Mouse (Mus musculus) lung, postnatal 0 days (tissue): ENCODE results near the gene Arap1. TPM values are rescaled to one million over a fixed set of nuclear protein-coding genes. Genes with fewer than 3 reads are reported as not detected.
A peak's percentile ranks its signal among the peaks of the same experiment; 100 is the strongest.

ENCODE experiments used
- ATAC-seq: fragments of 200-750 bp; cut with Nextera tagmentation; 2 replicates; pipeline ENCODE4 v1.8.0; 2017; ENCODE audit warnings: moderate library complexity
- DNase-seq: peaks from one replicate; pipeline ENCODE4 v3.0.0-alpha.2; 2016; ENCODE audit warnings: low spot score
- H3K27ac ChIP-seq: fragments of 300-500 bp; sonication (generic); 2 replicates; pipeline ENCODE4 v1.5.1; 2014; ENCODE audit warnings: antibody characterized with exemption, mild to moderate bottlenecking, low read length, mixed read lengths
- H3K27me3 ChIP-seq: fragments of 300-500 bp; sonication (generic); replicated peaks from 2 replicates; pipeline ENCODE4 v1.6.1; 2014; ENCODE audit warnings: low read length, mixed read lengths; ENCODE audit not compliant: insufficient read depth
- H3K36me3 ChIP-seq: fragments of 300-500 bp; sonication (generic); 2 replicates; pipeline ENCODE4 v1.6.1; 2014; ENCODE audit warnings: low read length, mixed read lengths; ENCODE audit not compliant: insufficient read depth
- H3K4me1 ChIP-seq: fragments of 300-500 bp; sonication (generic); 2 replicates; pipeline ENCODE4 v1.6.1; 2014; ENCODE audit warnings: antibody characterized with exemption, low read depth, low read length, mixed read lengths; ENCODE audit not compliant: insufficient read depth
- H3K4me2 ChIP-seq: fragments of 300-500 bp; sonication (generic); replicated peaks from 2 replicates; pipeline ENCODE4 v1.6.1; 2014; ENCODE audit warnings: low read depth, mild to moderate bottlenecking, low read length, moderate library complexity, mixed read lengths
- H3K4me3 ChIP-seq: fragments of 300-500 bp; sonication (generic); 2 replicates; pipeline ENCODE4 v1.5.1; 2014; ENCODE audit warnings: low read depth, low read length
- H3K9ac ChIP-seq: fragments of 300-500 bp; sonication (generic); replicated peaks from 2 replicates; pipeline ENCODE4 v1.6.1; 2014; ENCODE audit warnings: low read depth, mild to moderate bottlenecking
- H3K9me3 ChIP-seq: fragments of 300-500 bp; sonication (generic); 2 replicates; pipeline ENCODE4 v1.6.1; 2016; ENCODE audit warnings: low read length, mixed read lengths
- CTCF ChIP-seq: IDR thresholded peaks from 2 replicates; pipeline ENCODE4 v1.5.1; 2016; ENCODE audit warnings: antibody characterized with exemption, mild to moderate bottlenecking
- EP300 ChIP-seq: IDR thresholded peaks from 2 replicates; pipeline ENCODE4 v1.6.1; 2016; ENCODE audit warnings: antibody characterized with exemption, mild to moderate bottlenecking, control low read depth
- WGBS: fragments of 180-500 bp; shearing (Covaris S2); extraction: QIAGEN DNeasy Blood & Tissue Kit; methylation state at CpG from one replicate; pipeline ENCODE4 v1.1.7; 2014; 5-methylcytosine and 5-hydroxymethylcytosine counted together
- polyA plus RNA-seq: library from polyadenylated mRNA; unstranded; fragments of >200 nt; fragmentation: Nextera tagmentation; extraction: Ambion mirVana; gene quantifications from 2 replicates; pipeline ENCODE4 v1.2.1, GENCODE M21; 2015

Arap1 gene
- polyA plus RNA-seq, 1 experiment from 2014 or later = 105 TPM

DNA sequence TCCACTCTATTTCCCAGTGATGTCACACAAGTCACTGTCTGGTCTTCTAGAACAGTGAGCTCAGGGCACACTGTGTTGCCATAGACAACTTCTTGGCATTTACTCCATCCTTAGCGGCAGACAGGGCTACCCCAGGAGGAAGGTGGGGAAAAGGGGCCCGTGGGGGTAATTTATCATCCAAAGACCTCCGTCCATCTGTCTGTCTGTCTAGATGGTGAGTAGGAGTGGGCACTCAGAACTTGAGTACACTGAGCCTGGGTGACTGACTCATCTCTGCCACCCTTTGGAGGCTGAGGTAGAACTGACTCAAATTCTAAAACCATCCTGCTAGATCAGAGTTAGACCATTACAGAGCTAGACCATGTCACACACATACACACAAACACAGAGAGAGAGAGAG is 30.9 kb upstream of the Arap1 start, which contains the start of gene Stard10:
Stard10 (plus strand) TSS at position 73 of the 400 bp plus-strand sequence.
- no peak within 1 kb of the TSS for H3K9ac ChIP-seq
- no peak within 1 kb of the TSS for H3K4me3 ChIP-seq
- H3K4me1 ChIP-seq = peaks cover 7% of the 10 kb centered on the region
- H3K27me3 ChIP-seq = no peaks in the 10 kb centered on the region
- 0 out of 2 replicates have a peak within 1 kb of the TSS, but pooled peaks have one; percentile 14 for H3K27ac ChIP-seq
- DNase-seq (no peak), ATAC-seq (no peak)
- TF ChIP-seq CTCF = no peak
- no peak for TF ChIP-seq EP300
- WGBS = 66% methylated on average over 3 of the region's 3 CpGs
- H3K9me3 ChIP-seq = no peaks in the 10 kb centered on the region
- H3K36me3 ChIP-seq = no peaks in the 10 kb centered on the region
- no peak within 1 kb of the TSS for H3K4me2 ChIP-seq

DNA sequence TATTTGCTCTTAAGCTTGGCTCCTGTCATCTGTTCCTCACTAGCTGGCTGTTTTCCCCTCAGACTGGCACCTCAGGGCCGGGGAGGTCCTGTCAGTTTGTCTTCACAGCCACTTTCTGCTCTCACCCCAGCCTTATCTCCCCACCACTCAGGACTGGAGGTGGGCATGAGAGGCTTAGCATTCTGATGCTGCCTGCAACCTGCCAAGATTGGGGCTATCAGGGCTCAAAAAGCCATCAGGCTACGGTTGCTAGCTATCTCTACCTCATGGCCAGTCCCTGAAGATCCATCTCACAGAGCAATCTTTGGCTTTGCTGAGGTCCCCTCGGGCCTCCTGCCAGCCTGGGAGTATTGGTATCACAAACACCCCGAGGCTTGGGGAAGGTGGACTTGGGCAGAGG is 29.0 kb upstream of the Arap1 start:
- DNase-seq = no peak
- H3K4me3 ChIP-seq = no peak overlapping the region
- H3K4me2 ChIP-seq = no peak overlapping the region
- H3K27me3 ChIP-seq = no peaks in the 10 kb centered on the region
- no peak for TF ChIP-seq EP300
- TF ChIP-seq CTCF = no peak
- WGBS = 43% methylated on average over 4 of the region's 4 CpGs
- no peak for ATAC-seq
- H3K4me1 ChIP-seq = peaks cover 10% of the 10 kb centered on the region
- H3K9me3 ChIP-seq = no peaks in the 10 kb centered on the region
- no peak overlapping the region for H3K9ac ChIP-seq
- H3K27ac ChIP-seq = no peak overlapping the region
- no peaks in the 10 kb centered on the region for H3K36me3 ChIP-seq

DNA sequence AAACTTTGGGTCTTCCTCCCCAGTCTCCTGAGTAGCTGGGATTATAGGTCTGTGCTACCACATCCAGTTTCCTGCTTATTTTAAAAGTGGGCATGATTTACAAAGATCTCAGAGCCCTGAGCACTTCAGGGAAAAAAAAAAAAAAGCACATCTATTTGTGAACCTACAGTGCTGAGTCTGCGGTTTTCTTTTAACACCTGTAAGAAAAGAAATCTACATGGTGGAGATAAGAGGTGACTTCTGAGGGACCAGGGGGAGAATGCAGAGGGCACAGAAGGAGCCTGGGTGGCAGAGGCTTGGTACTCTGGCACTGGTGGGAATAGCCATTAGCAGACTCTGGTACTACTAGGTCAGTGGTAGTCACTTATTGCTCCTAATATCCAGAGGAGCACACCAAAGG is 28.1 kb upstream of the Arap1 start:
- Histone ChIP-seq H3K4me1 (peaks cover 12% of the 10 kb centered on the region), H3K4me2 (no peak overlapping the region)

DNA sequence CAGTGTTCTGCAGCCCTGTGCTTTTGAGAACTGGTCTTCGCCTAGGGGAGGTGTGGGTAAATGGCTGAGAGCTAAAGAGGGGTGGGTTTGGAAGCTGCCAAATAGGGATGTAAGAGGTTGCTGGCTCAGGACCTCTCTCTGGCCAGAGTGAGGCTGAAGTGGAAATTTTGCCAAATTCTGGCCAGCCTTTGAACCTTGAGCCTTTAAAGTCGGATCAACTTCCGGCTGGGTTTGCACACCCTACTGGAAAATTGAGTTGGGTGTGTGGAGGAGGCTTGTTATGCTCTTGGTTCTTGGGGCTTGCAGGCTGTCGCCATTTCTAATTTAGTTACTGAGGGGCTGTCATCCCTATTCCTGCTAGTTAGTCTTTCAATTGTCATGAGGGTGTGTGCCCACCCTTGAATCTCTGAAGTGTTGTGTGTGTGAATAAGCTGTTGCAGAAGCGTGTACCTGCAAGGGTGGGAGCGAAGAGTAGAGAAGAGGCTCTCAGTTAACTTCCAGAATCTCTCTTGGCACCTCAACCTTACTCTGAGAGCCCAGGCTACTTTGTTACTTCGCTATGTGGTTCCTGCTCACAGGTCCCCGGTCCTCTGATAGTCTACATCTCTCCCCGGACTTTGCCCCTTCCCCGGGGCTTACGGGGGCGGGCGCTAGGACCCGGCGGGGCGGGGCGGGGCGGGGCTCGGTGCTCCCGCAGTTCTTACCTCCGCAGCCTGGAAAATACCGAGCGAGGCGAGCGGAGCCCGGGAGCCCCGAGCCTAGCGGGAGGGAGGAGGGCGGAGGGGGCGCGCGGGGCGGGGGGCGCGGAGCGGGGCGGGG is 27.3 kb upstream of the Arap1 start:
- Histone ChIP-seq H3K9ac (peak overlapping the region; percentile 55), H3K36me3 (no peaks in the 10 kb centered on the region), H3K27me3 (no peaks in the 10 kb centered on the region), H3K27ac (peak overlapping the region; percentile 85), H3K9me3 (no peaks in the 10 kb centered on the region), H3K4me2 (peak overlapping the region; percentile 95), H3K4me1 (peaks cover 12% of the 10 kb centered on the region), H3K4me3 (peak overlapping the region; percentile 78)
- peak; percentile 67 for DNase-seq
- ATAC-seq = peak; percentile 73
- TF ChIP-seq CTCF (no peak), EP300 (no peak)
- WGBS = 3% methylated on average over 33 of the region's 37 CpGs

More for the DNA sequence above, 28.1 kb upstream of the Arap1 start:
- Histone ChIP-seq H3K27ac (no peak overlapping the region), H3K36me3 (no peaks in the 10 kb centered on the region), H3K9me3 (no peaks in the 10 kb centered on the region), H3K27me3 (no peaks in the 10 kb centered on the region), H3K4me3 (no peak overlapping the region), H3K9ac (no peak overlapping the region)
- WGBS = 70% methylated on average over 1 of the region's 1 CpGs
- no peak for ATAC-seq
- no peak for DNase-seq
- TF ChIP-seq CTCF (no peak), EP300 (no peak)

DNA sequence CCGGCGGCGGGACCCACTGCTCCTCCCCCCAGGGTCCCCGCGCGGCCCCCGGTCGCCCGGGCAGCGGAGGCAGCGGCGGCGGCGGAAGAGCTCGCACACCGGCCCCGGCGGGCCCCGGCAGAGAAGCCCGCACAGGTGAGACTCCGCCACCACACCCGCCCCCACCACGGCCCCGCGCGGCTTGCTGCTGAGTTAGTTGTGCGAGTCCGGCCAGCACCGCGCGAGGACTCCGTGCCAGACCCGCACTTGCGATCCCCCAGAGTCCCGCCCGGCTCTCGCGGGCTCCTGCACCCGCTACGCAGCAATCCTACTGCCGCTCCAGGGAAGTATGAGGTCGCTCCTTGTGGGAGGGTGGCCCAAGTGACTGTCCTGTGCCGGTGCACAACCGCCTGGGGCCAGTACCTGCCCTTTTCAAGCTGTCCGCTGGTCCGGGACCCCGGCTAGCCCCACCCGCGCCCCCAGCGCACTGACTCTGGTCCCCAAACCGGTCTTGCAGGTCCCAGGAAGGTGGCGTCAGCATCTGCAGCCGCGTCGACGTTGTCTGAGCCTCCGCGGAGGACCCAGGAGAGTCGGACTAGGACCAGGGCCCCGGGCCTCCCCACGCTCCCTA is 26.5 kb upstream of the Arap1 start:
- no peaks in the 10 kb centered on the region for H3K36me3 ChIP-seq
- no peak for TF ChIP-seq CTCF
- no peak for TF ChIP-seq EP300
- WGBS = 1% methylated on average over 40 of the region's 61 CpGs
- ATAC-seq = peak; percentile 63
- peak overlapping the region; percentile 78 for H3K4me3 ChIP-seq
- H3K4me1 ChIP-seq = peaks cover 12% of the 10 kb centered on the region
- H3K4me2 ChIP-seq = peak overlapping the region; percentile 95
- peak overlapping the region; percentile 85 for H3K27ac ChIP-seq
- peak; percentile 67 for DNase-seq
- H3K27me3 ChIP-seq = no peaks in the 10 kb centered on the region
- H3K9me3 ChIP-seq = no peaks in the 10 kb centered on the region
- peak overlapping the region; percentile 55 for H3K9ac ChIP-seq

DNA sequence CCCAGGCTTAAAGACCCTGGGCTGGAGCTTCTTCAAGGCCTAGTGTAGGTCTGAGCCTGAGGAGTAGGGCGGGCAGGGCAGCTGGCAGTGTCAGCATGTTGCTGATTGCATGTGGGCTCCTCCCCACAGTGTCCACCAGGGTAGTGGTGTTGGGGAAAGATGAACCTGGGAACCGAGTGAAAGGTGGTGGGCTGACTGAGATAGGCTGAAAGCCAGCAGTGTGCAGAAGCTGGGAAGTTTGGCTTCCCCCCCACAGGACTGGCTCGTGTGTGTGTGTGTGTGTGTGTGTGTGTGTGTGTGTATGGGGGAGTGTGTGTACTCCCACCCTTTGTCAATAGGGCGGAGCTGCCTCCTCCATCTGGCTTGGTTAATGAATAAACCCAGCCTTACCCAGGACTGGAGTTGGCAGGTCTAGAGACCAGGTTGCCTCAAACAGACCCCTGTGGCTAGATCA is 24.7 kb upstream of the Arap1 start:
- ATAC-seq = peak; percentile 40

More for the DNA sequence above, 24.7 kb upstream of the Arap1 start:
- no peak overlapping the region for H3K4me3 ChIP-seq
- H3K36me3 ChIP-seq = no peaks in the 10 kb centered on the region
- H3K9me3 ChIP-seq = no peaks in the 10 kb centered on the region
- H3K27me3 ChIP-seq = no peaks in the 10 kb centered on the region
- H3K9ac ChIP-seq = no peak overlapping the region
- H3K4me1 ChIP-seq = peaks cover 12% of the 10 kb centered on the region
- no peak for TF ChIP-seq EP300
- no peak; the same call in 1 of the 2 replicates for TF ChIP-seq CTCF
- peak overlapping the region; percentile 95; the same call in 1 of the 2 replicates for H3K4me2 ChIP-seq
- no peak overlapping the region for H3K27ac ChIP-seq
- WGBS = 60% methylated on average over 4 of the region's 4 CpGs
- peak; percentile 41 for DNase-seq
